20 mouse cellular contexts compared by ENCODE assay signal in the genomic region with DNA sequence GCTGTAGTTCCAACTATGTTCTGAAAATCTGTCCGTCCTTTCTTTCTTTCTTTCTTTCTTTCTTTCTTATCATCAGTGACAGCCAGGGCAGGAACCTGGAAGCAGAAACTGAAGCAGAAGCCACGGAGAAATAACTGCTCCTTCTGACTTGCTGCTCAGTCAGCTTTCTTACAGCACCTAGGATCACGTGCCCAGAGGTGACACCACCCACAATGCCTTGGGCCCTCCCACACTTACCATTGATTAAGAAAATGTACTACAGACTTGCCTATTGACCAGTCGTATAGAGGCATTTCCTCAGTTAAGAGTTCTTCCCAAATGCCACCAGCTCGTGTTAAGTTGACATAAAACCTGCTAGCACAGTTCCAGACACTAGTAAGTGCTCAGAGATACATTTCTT. TPM values are rescaled to one million over a fixed set of nuclear protein-coding genes. Genes with fewer than 3 reads are reported as not detected.
DNase-seq lines count a peak whose midpoint lies in the region; ATAC-seq and TF ChIP-seq lines count a peak whose summit lies in the region.
"Had no signal": no experiment of that assay in that cellular context is flagged by ENCODE, and none has a peak within 500 bp of the region (broad histone marks: within the 10 kb centered on the region; RNA-seq: fewer than 3 reads in every experiment).

No protein-coding gene starts in this region.

- no peak overlapping the region for H3K9ac ChIP-seq in heart, embryonic 11.5 days (ENCODE audit: low read depth, low read length)
- no peak overlapping the region for H3K9ac ChIP-seq in liver, embryonic 14.5 days (replicated peaks)
- H3K9ac ChIP-seq: forebrain, embryonic 15.5 days; limb, embryonic 15.5 days; midbrain, embryonic 12.5 days; neural tube, embryonic 15.5 days had no signal

- WGBS in heart, embryonic 11.5 days (ENCODE audit: insufficient replicate concordance), result 53% methylated on average over 5 of the region's 5 CpGs
- 24% methylated on average over 5 of the region's 5 CpGs for WGBS in liver, embryonic 14.5 days (ENCODE audit: insufficient replicate concordance)

- DNase-seq in heart, adult 8-10 months (ENCODE audit: low spot score), result no peak
- DNase-seq in c-Kit-positive CD71-positive TER-119-positive erythroid progenitor cells, embryonic 14.5 days (ENCODE audit: low spot score), result peak; percentile 49
- DNase-seq in liver, embryonic 14.5 days (ENCODE audit: low read depth in 3 of 3, low spot score in 3 of 3), result peak in 2 of 3 experiments; percentile 40 to 47
- DNase-seq in adrenal gland, postnatal 14 days, result no peak
- no peak for DNase-seq in kidney, adult 9 months
- DNase-seq: cerebellum, postnatal 14 days; heart, postnatal 4 days; kidney, postnatal 4 days; lung, postnatal 14 days; right cerebral cortex, postnatal 25 days; thymus, postnatal 4 days had no signal

- H3K27ac ChIP-seq in heart, embryonic 11.5 days (ENCODE audit: low read depth, low read length), result peak overlapping the region; percentile 15; the same call in 1 of the 2 replicates
- H3K27ac ChIP-seq in liver, embryonic 14.5 days, result no peak overlapping the region
- H3K27ac ChIP-seq: forebrain, embryonic 15.5 days; limb, embryonic 15.5 days; midbrain, embryonic 12.5 days; neural tube, embryonic 15.5 days had no signal

- H3K4me1 ChIP-seq in heart, embryonic 11.5 days (ENCODE audit: control insufficient read depth, insufficient read depth, low read length), result peaks cover 39% of the 10 kb centered on the region
- peaks cover 18 to 35% of the 10 kb centered on the region in 2 experiments for H3K4me1 ChIP-seq in liver, embryonic 14.5 days (replicated peaks; ENCODE audit: control insufficient read depth in 2 of 2, insufficient read depth in 2 of 2, low read length in 1 of 2)
- H3K4me1 ChIP-seq: midbrain, embryonic 12.5 days had no signal

- no peaks in the 10 kb centered on the region for H3K27me3 ChIP-seq in heart, embryonic 11.5 days (ENCODE audit: control insufficient read depth, insufficient read depth, low read length)
- H3K27me3 ChIP-seq in liver, embryonic 14.5 days (ENCODE audit: control insufficient read depth, insufficient read depth, low read length), result no peaks in the 10 kb centered on the region
- H3K27me3 ChIP-seq: forebrain, embryonic 15.5 days; limb, embryonic 15.5 days; midbrain, embryonic 12.5 days; neural tube, embryonic 15.5 days; Patski had no signal

- H3K36me3 ChIP-seq in heart, embryonic 11.5 days (ENCODE audit: control insufficient read depth, insufficient read depth, low read length), result no peaks in the 10 kb centered on the region
- no peaks in the 10 kb centered on the region for H3K36me3 ChIP-seq in liver, embryonic 14.5 days (replicated peaks; ENCODE audit: control insufficient read depth, insufficient read depth, low read depth)
- H3K36me3 ChIP-seq: forebrain, embryonic 15.5 days; limb, embryonic 15.5 days; midbrain, embryonic 12.5 days; neural tube, embryonic 15.5 days had no signal

- no peak for ATAC-seq in heart, embryonic 11.5 days (replicated peaks; ENCODE audit: insufficient number of reproducible peaks, low FRiP score, low TSS enrichment)
- peak; percentile 15 for ATAC-seq in CD4-positive, CD25-positive, alpha-beta regulatory T cell, adult 4 months
- peak; percentile 83 for ATAC-seq in liver, embryonic 14.5 days (ENCODE audit: insufficient read depth)
- ATAC-seq in monocyte, adult 5-6 weeks (replicated peaks; ENCODE audit: insufficient number of reproducible peaks, low FRiP score, low TSS enrichment, poor library complexity, severe bottlenecking), result no peak
- ATAC-seq: forebrain, embryonic 15.5 days; hindbrain, embryonic 16.5 days; Patski had no signal

- H3K4me2 ChIP-seq in heart, embryonic 11.5 days, result no peak overlapping the region
- H3K4me2 ChIP-seq in liver, embryonic 14.5 days (ENCODE audit: low read depth), result peak overlapping the region; percentile 30
- H3K4me2 ChIP-seq: forebrain, embryonic 15.5 days; limb, embryonic 15.5 days; midbrain, embryonic 12.5 days; neural tube, embryonic 15.5 days had no signal

- H3K9me3 ChIP-seq in heart, embryonic 11.5 days (replicated peaks; ENCODE audit: control insufficient read depth, low read length), result no peaks in the 10 kb centered on the region
- H3K9me3 ChIP-seq in liver, embryonic 14.5 days (ENCODE audit: control insufficient read depth, low read length), result no peaks in the 10 kb centered on the region
- H3K9me3 ChIP-seq: forebrain, embryonic 15.5 days; limb, embryonic 15.5 days; midbrain, embryonic 12.5 days; neural tube, embryonic 15.5 days had no signal

- no peak for TF ChIP-seq CTCF in liver, embryonic 14.5 days (IDR thresholded peaks at IDR 0.05; ENCODE audit: low read depth)

- no peak overlapping the region for H3K4me3 ChIP-seq in heart, embryonic 11.5 days (ENCODE audit: low read depth, low read length)
- H3K4me3 ChIP-seq in liver, embryonic 14.5 days (ENCODE audit: insufficient read depth in 1 of 2, low read depth in 2 of 2, low read length in 2 of 2), result no peak overlapping the region
- H3K4me3 ChIP-seq: forebrain, embryonic 15.5 days; limb, embryonic 15.5 days; midbrain, embryonic 12.5 days; neural tube, embryonic 15.5 days had no signal

- TF ChIP-seq EP300 in liver, embryonic 14.5 days (IDR thresholded peaks at IDR 0.05; ENCODE audit: low read depth), result no peak

RNA-seq across cellular contexts. Expression of gene Ppp1r12a, which starts 12.1 kb away (rescaled TPM):
- polyA plus RNA-seq in heart, embryonic 11.5 days (2014; fragmentation: Nextera tagmentation; extraction: Ambion mirVana), result 113 and 120 TPM in 2 replicates
- 10 to 100 TPM; 53.4 to 61.5 (median 57.1) TPM for total RNA-seq in heart, adult 8-10 months (2022)
- 100 to 1,000 TPM; 272 to 280 TPM for polyA plus RNA-seq in CD4-positive, CD25-positive, alpha-beta regulatory T cell, adult 4 months (2017; shearing (Covaris generic))
- polyA plus RNA-seq in liver, embryonic 14.5 days (2012; rRNA removed), result 13.2 and 18.7 TPM in 2 replicates
- 27.2 and 32.5 TPM in 2 replicates for polyA plus RNA-seq in liver, embryonic 14.5 days (2014; fragmentation: Nextera tagmentation; extraction: Ambion mirVana)
- 397 to 532 TPM (median 436 TPM) in 3 replicates for total RNA-seq in monocyte, adult 5-6 weeks (2017)
- 99.2 and 105 TPM in 2 replicates for total RNA-seq in adrenal gland, postnatal 14 days (2021)

Comparison
In these comparisons a context has a peak if more than half of its experiments do, and no peak if none do; other contexts are left out.
1. ATAC-seq: peak in CD4-positive, CD25-positive, alpha-beta regulatory T cell, adult 4 months (single experiment) and liver, embryonic 14.5 days (single experiment); none in heart, embryonic 11.5 days (single experiment) and monocyte, adult 5-6 weeks (single experiment).
2. DNase-seq: peak in c-Kit-positive CD71-positive TER-119-positive erythroid progenitor cells, embryonic 14.5 days (single experiment) and liver, embryonic 14.5 days (2 of 3); none in heart, adult 8-10 months (single experiment), adrenal gland, postnatal 14 days (single experiment) and kidney, adult 9 months (single experiment).